15 mouse cellular contexts compared by ENCODE assay signal in genomic region chr15:30387244-30387643, GRCm38 (mm10).
"Had no signal": no experiment of that assay in that cellular context is flagged by ENCODE, and none has a peak within 500 bp of the region (broad histone marks: within the 10 kb centered on the region; RNA-seq: fewer than 3 reads in every experiment).

No protein-coding gene starts in this region.

- DNase-seq: kidney, postnatal 25 days; layer of hippocampus, adult 9-11 months; liver; lung, postnatal 14 days; thymus, adult 18-20 months; thymus, postnatal 36 days had no signal

- H3K27ac ChIP-seq: kidney, postnatal 0 days; layer of hippocampus, adult 2 months; limb, embryonic 10.5 days; limb, embryonic 13.5 days; liver, embryonic 12.5 days; liver, embryonic 15.5 days; midbrain, embryonic 10.5 days had no signal

- H3K9ac ChIP-seq: limb, embryonic 13.5 days; liver, embryonic 12.5 days; liver, embryonic 15.5 days had no signal

- H3K36me3 ChIP-seq: limb, embryonic 10.5 days; limb, embryonic 13.5 days; liver, embryonic 12.5 days; liver, embryonic 15.5 days; midbrain, embryonic 10.5 days had no signal

- H3K4me1 ChIP-seq: limb, embryonic 10.5 days; liver, embryonic 12.5 days; liver, embryonic 15.5 days; megakaryocyte, embryonic 14.5 days had no signal

- H3K4me2 ChIP-seq: limb, embryonic 13.5 days; liver, embryonic 12.5 days; liver, embryonic 15.5 days had no signal

- H3K4me3 ChIP-seq: layer of hippocampus, adult 2 months; limb, embryonic 10.5 days; limb, embryonic 13.5 days; liver, embryonic 12.5 days; liver, embryonic 15.5 days; megakaryocyte, embryonic 14.5 days; midbrain, embryonic 10.5 days had no signal

- H3K27me3 ChIP-seq: limb, embryonic 13.5 days; liver, embryonic 12.5 days; liver, embryonic 15.5 days; megakaryocyte, embryonic 14.5 days had no signal

- H3K9me3 ChIP-seq: limb, embryonic 10.5 days; limb, embryonic 13.5 days; liver, embryonic 12.5 days; liver, embryonic 15.5 days; midbrain, embryonic 10.5 days had no signal

- ATAC-seq: intestine, postnatal 0 days; liver, embryonic 12.5 days had no signal
